Mouse (Mus musculus) kidney, postnatal 36 days (tissue): ENCODE data around the gene Gm8882.
"Not testable (repeated sequence)": the region's sequence is repeated elsewhere in the genome, so short reads cannot be mapped to it uniquely, and the experiment has no call there.

ENCODE experiments used
- DNase-seq, 2 experiments: peaks; one replicate each; pipeline ENCODE4 v3.0.0; 2021 to 2022; ENCODE audit warnings: mixed read lengths in 2 of 2

The Gm8882 gene

GRCm38 (mm10) chr6:132364034-132364433 is at the start of gene Gm8882:
Gene Gm8882, minus strand, starts transcription at chr6:132364134.
- DNase-seq: not testable (repeated sequence)

DNA sequence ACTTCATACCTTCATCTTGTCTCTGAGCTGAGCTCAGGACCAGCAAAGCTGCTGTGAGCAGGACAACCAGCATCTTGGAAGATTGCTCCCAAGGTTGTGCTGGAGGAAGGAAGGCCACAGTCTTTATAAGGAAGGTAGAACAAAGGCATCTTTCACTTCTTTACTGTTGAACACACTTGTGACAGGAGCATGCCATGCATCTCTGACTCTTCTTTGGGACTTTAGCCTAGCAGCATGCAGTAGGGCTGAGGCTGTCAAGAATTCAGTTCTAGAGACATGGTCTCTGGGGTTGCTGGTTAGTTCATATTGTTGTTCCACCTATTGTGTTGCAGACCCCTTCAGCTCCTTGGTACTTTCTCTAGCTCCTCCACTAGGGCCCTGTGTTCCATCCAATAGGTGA is 49.3 kb downstream of the Gm8882 start, which contains the start of gene Prpmp5:
Gene Prpmp5, minus strand, starts transcription at position 101 of the 400 bp plus-strand sequence.
- not testable (repeated sequence) for DNase-seq
